Mouse (Mus musculus) intestine, postnatal 0 days (tissue): Measurements from ENCODE around the gene Ap4e1. TPM values are rescaled to one million over a fixed set of nuclear protein-coding genes. Genes with fewer than 3 reads are reported as not detected.
"Not testable (repeated sequence)": the region's sequence is repeated elsewhere in the genome, so short reads cannot be mapped to it uniquely, and the experiment has no call there.

Experiments used
- ATAC-seq: fragments of 200-750 bp; cut with Nextera tagmentation; 2 replicates; pipeline ENCODE4 v1.8.0; 2017; ENCODE audit warnings: mild to moderate bottlenecking, moderate TSS enrichment, moderate library complexity
- H3K27ac ChIP-seq: fragments of 300-500 bp; sonication (generic); 2 replicates; pipeline ENCODE4 v1.5.1; 2014; ENCODE audit warnings: mild to moderate bottlenecking, low read depth, low read length, moderate library complexity
- H3K27me3 ChIP-seq: fragments of 300-500 bp; sonication (generic); replicated peaks from 2 replicates; pipeline ENCODE4 v1.6.1; 2014; ENCODE audit warnings: low read length, mixed read lengths; ENCODE audit not compliant: control insufficient read depth, insufficient read depth
- H3K36me3 ChIP-seq: fragments of 300-500 bp; sonication (generic); 2 replicates; pipeline ENCODE4 v1.6.1; 2014; ENCODE audit warnings: mild to moderate bottlenecking, moderate library complexity; ENCODE audit not compliant: control insufficient read depth, insufficient read depth
- H3K4me1 ChIP-seq: fragments of 300-500 bp; sonication (generic); replicated peaks from 2 replicates; pipeline ENCODE4 v1.6.1; 2014; ENCODE audit warnings: antibody characterized with exemption, low read length, mixed read lengths; ENCODE audit not compliant: control insufficient read depth, insufficient read depth
- H3K4me2 ChIP-seq: fragments of 300-500 bp; sonication (generic); replicated peaks from 2 replicates; pipeline ENCODE4 v1.6.1; 2014; ENCODE audit warnings: low read depth, mild to moderate bottlenecking, moderate library complexity
- H3K4me3 ChIP-seq: fragments of 300-500 bp; sonication (generic); 2 replicates; pipeline ENCODE4 v1.5.1; 2014; ENCODE audit warnings: low read depth, low read length
- H3K9ac ChIP-seq: fragments of 300-500 bp; sonication (generic); 2 replicates; pipeline ENCODE4 v1.6.1; 2014; ENCODE audit warnings: mild to moderate bottlenecking, low read depth, low read length
- H3K9me3 ChIP-seq: fragments of 300-500 bp; sonication (generic); 2 replicates; pipeline ENCODE4 v1.6.1; 2016; ENCODE audit warnings: mixed run types; ENCODE audit not compliant: control insufficient read depth
- CTCF ChIP-seq: sonication (generic); IDR thresholded peaks from 2 replicates; pipeline ENCODE4 v1.5.1; 2016; ENCODE audit warnings: low read depth, mild to moderate bottlenecking, control low read depth, antibody characterized with exemption, moderate library complexity
- WGBS: fragments of 180-500 bp; shearing (Covaris S2); extraction: QIAGEN DNeasy Blood & Tissue Kit; methylation state at CpG from one replicate; pipeline ENCODE4 v1.1.7; 2014; 5-methylcytosine and 5-hydroxymethylcytosine counted together
- microRNA-seq: library from miRNA; unstranded; fragments of <30 nt; microRNA quantifications from one replicate; pipeline ENCODE4, GENCODE M21; 2016
- polyA plus RNA-seq: library from polyadenylated mRNA; unstranded; fragments of >200 nt; fragmentation: Nextera tagmentation; extraction: Ambion mirVana; gene quantifications from 2 replicates; pipeline ENCODE4 v1.2.1, GENCODE M21; 2015

The Ap4e1 gene
- polyA plus RNA-seq, 1 experiment from 2014 or later: 2.3 TPM

GRCm38 (mm10) chr2:127080591-127081218 is 72.2 kb downstream of the Ap4e1 start:
- Histone ChIP-seq H3K9ac (no peak overlapping the region), H3K4me3 (no peak overlapping the region), H3K27me3 (no peaks in the 10 kb centered on the region), H3K27ac (no peak overlapping the region), H3K9me3 (no peaks in the 10 kb centered on the region), H3K4me1 (no peaks in the 10 kb centered on the region), H3K36me3 (peaks cover 13% of the 10 kb centered on the region; the same call in 1 of the 2 replicates), H3K4me2 (no peak overlapping the region)
- ATAC-seq: no peak
- TF ChIP-seq CTCF: no peak
- WGBS: 90% methylated on average over 11 of the region's 11 CpGs

DNA sequence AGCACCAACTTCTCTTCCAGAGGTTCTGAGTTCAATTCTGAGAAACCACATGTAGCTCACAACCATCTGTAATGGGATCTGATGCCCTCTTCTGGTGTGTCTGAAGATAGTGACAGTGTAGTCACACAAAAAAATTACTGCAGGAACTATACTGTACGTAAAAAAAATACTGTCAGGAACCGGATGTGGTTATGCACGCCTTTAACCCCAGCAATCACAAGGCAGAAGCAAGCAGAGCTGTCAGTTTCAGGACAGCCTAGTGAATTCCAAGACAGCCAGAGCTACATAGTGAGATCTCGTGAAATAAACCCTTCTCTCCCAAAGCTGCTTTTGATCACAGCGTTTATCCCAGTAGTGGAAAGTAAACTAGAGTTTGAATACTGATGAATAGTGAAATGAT is 77.7 kb downstream of the Ap4e1 start:
- H3K36me3 ChIP-seq: peaks cover 21% of the 10 kb centered on the region
- H3K27ac ChIP-seq: no peak overlapping the region
- no peak overlapping the region for H3K9ac ChIP-seq
- no peak overlapping the region for H3K4me3 ChIP-seq
- no peak for TF ChIP-seq CTCF
- no peaks in the 10 kb centered on the region for H3K27me3 ChIP-seq
- 83% methylated on average over 5 of the region's 5 CpGs for WGBS
- no peak for ATAC-seq
- no peak overlapping the region for H3K4me2 ChIP-seq
- no peaks in the 10 kb centered on the region for H3K4me1 ChIP-seq
- no peaks in the 10 kb centered on the region for H3K9me3 ChIP-seq

DNA sequence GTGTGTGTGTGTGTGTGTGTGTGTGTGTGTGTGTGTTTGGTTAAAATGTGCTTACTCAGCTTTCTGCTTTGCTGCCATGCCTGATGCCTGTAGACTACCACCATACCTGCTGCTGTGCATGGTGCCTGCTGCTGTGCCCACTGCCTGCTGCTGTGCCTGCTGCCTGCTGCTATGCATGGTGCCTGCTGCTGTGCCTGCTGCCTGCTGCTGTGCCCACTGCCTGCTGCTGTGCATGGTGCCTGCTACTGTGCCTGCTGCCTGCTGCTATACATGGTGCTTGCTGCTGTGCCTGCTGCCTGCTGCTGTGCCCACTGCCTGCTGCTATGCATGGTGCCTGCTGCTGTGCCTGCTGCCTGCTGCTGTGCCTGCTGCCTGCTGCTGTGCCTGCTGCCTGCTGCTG is 81.6 kb downstream of the Ap4e1 start:
- H3K4me2 ChIP-seq, H3K4me3 ChIP-seq, H3K27ac ChIP-seq, H3K9me3 ChIP-seq, H3K9ac ChIP-seq, H3K27me3 ChIP-seq, H3K4me1 ChIP-seq, ATAC-seq: not testable (repeated sequence)
- H3K36me3 ChIP-seq: peaks cover 26% of the 10 kb centered on the region

GRCm38 (mm10) chr2:127092000-127092399 is 83.5 kb downstream of the Ap4e1 start:
- Histone ChIP-seq H3K4me3 (no peak overlapping the region), H3K9me3 (no peaks in the 10 kb centered on the region), H3K4me1 (no peaks in the 10 kb centered on the region), H3K27me3 (no peaks in the 10 kb centered on the region), H3K36me3 (peaks cover 21% of the 10 kb centered on the region), H3K4me2 (no peak overlapping the region), H3K27ac (no peak overlapping the region), H3K9ac (no peak overlapping the region)
- TF ChIP-seq CTCF: no peak
- ATAC-seq: no peak
- WGBS: 72% methylated on average over 8 of the region's 8 CpGs

- Histone ChIP-seq H3K27me3 (no peaks in the 10 kb centered on the region), H3K4me1 (no peaks in the 10 kb centered on the region), H3K4me2 (no peak overlapping the region), H3K4me3 (no peak overlapping the region), H3K27ac (no peak overlapping the region), H3K9ac (no peak overlapping the region), H3K9me3 (no peaks in the 10 kb centered on the region), H3K36me3 (peaks cover 70% of the 10 kb centered on the region)
- TF ChIP-seq CTCF: no peak
- no peak for ATAC-seq
- WGBS: 93% methylated on average over 4 of the region's 4 CpGs
Measured at GRCm38 (mm10) chr2:127108986-127109385, 100.5 kb downstream of the Ap4e1 start.

Small RNA genes within 50 kb of the gene (microRNA-seq; reads per million reads assigned to microRNA genes)
- not detected for gene Gm24081

Other genes starting within 250 kb of the Ap4e1 start
- 2.0 and 2.3 TPM in 2 replicates for gene Usp50, start 225.2 kb upstream of the Ap4e1 start, polyA plus RNA-seq
- gene Trpm7, start 132.5 kb upstream of the Ap4e1 start, polyA plus RNA-seq: 34.6 and 35.3 TPM in 2 replicates
- 77.3 and 87.4 TPM in 2 replicates for gene Sppl2a, start 75.5 kb upstream of the Ap4e1 start, polyA plus RNA-seq
- gene Blvra, start 61.9 kb downstream of the Ap4e1 start, polyA plus RNA-seq: 64.3 and 71.5 TPM in 2 replicates
- gene Ncaph, start 125.2 kb downstream of the Ap4e1 start, polyA plus RNA-seq: 14.0 and 15.1 TPM in 2 replicates
- 21.2 and 22.7 TPM in 2 replicates for gene Itpripl1, start 134.7 kb downstream of the Ap4e1 start, polyA plus RNA-seq
- 1.3 and 1.5 TPM in 2 replicates for gene 1810024B03Rik, start 199.6 kb downstream of the Ap4e1 start, polyA plus RNA-seq
- 14.2 and 15.4 TPM in 2 replicates for gene Snrnp200, start 199.7 kb downstream of the Ap4e1 start, polyA plus RNA-seq
- 38.3 and 39.3 TPM in 2 replicates for gene Ciao1, start 239.1 kb downstream of the Ap4e1 start, polyA plus RNA-seq
- gene Tmem127, start 239.2 kb downstream of the Ap4e1 start, polyA plus RNA-seq: 32.8 and 35.6 TPM in 2 replicates